Mouse (Mus musculus) cerebellum, adult 18-20 months (tissue): ENCODE data around the gene Dusp7.

ENCODE experiments used
- DNase-seq, 2 experiments: peaks; one replicate each; pipeline ENCODE4 v3.0.0; 2021

The Dusp7 gene

GRCm38 (mm10) chr9:106368112-106368717 is at the start of gene Dusp7:
Gene Dusp7 (plus strand): TSS chr9:106368632.
- DNase-seq = peak; percentile 84 to 93

DNA sequence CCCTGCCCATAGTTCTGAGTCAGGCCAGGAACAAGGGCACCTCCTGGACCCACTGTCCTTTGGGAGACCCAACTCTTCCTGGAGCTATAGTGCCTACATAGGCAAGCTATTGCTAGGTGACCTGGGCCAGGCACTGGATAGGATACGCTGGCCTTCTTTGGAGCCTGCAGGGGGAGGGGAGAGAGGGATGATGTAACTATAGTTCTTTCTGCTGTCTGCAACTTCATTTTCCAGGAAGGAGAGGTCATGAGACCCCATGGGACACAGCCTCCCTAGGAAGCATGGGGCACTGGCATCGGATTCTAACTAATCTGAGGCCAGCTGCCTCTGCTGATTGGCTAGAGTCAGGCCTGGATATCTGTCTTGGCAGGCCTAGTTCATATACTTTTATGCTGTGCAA is 49.3 kb upstream of the Dusp7 start:
- DNase-seq = no peak

GRCm38 (mm10) chr9:106322497-106322896 is 45.9 kb upstream of the Dusp7 start:
- DNase-seq = no peak

DNA sequence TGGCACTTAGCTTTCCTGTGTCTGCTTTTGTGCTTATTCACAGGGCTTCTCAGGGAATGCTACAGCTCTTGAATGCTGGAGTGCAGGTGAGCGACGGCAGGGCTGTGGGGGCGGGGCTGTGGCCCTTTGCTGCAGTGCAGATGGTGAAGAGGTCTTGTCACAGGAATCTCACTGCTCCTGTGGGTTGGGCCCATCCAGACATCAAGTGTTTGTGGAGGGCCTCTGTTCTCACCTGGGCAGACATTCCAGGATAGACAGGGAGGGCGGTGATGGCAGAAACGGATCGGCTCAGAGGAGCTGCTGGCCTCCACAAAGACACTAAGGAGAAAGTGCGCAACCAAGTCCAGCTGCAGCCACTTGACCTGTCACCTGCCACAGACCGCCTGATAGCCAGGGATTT is 42.2 kb upstream of the Dusp7 start:
- no peak for DNase-seq

DNA sequence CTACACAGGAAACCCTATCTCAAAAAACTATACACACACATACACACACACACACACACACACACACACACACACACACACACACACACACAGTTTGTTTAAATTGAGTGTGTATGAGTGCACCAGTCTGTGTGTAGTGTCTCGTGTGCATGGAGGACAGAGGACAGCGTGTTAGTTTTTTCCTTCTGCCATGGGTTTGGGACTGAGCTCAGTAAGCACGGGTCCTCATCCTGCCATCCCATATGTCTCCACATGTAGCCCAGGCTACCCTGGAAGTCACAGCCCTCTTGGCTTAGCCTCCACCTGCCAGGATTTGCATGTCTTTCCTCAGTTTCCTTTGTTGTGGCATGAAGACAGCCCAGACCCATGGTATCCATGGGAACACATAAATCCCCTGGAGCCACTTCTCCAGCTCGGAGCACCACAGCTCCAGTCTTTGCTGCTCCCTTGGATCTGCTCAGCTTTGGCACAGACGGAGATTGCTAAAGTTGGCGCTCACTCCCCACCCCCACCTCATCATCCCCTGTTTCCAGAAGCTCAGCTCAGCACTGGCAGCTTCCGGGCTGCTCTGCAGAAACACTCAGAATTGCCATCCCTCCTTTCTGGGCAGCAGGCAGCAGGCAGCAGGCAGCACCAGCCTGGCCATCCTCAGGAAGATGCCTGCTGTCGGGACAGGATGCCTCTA is 41.2 kb upstream of the Dusp7 start:
- no peak for DNase-seq

DNA sequence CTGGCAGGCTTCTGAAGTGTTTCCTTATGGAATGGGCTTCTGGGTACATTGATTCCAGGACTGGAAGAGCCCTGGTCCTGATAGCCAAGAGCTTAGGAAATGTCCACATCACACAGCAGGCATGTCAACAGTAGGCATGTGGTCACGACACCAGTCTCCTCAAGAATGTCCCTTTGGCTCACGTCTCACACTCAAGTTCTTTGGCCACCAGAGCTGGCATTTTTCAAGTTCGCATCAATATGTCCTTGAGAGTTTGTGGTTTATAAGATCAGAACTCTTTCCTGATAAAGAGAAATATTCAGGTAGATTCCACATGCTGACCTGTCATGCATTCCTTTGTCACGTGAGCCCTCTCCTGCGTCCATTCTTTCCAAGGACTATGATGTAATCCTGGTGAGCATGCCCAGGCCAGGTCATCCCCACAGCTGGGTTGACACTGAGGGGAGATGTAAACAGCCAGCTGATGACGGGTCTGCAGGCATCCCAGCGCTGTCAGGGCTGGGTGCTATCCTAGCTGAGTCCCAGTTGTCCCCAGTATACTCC is 40.3 kb upstream of the Dusp7 start:
- no peak for DNase-seq

GRCm38 (mm10) chr9:106328772-106329511 is 39.5 kb upstream of the Dusp7 start:
- DNase-seq = no peak

- DNase-seq = no peak
Measured at GRCm38 (mm10) chr9:106332746-106333145, 35.7 kb upstream of the Dusp7 start.

GRCm38 (mm10) chr9:106337620-106338019 is 30.8 kb upstream of the Dusp7 start:
- no peak for DNase-seq

DNA sequence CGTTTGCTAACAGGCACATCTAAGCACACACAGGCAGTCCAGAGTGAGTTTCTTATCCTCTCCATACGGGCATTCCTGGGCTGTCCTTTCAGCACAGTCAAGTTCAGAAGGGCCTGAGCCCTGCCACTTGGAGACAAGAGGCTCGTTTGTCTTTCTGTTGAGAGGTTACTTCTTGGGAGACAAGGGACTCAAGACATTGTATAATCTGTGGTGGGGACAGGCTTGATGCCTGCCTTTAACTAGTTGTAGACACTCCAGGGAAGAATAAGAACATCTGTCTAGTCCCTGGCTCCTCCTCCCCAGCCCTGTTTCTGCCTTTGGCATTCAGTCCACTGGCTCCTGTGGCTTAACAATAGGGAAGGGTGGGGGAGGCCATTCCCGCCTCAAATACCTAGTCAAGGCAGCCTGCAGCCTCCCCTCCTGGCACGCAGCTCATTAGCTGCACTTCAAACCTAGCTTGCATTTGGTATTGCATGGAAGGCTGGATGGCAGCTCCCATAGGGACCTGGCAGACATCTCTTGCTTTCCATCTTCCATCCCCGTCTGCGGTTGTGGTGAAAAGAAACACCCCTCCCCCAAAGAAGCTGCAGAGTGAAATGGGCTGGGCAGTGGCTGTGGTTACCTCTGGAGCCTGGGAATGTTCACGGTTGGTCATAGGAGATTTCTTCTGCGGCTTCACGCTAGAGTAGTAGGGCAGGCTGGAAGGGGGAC is 29.8 kb upstream of the Dusp7 start:
- DNase-seq = no peak

GRCm38 (mm10) chr9:106339173-106339558 is 29.3 kb upstream of the Dusp7 start:
- DNase-seq = no peak

DNA sequence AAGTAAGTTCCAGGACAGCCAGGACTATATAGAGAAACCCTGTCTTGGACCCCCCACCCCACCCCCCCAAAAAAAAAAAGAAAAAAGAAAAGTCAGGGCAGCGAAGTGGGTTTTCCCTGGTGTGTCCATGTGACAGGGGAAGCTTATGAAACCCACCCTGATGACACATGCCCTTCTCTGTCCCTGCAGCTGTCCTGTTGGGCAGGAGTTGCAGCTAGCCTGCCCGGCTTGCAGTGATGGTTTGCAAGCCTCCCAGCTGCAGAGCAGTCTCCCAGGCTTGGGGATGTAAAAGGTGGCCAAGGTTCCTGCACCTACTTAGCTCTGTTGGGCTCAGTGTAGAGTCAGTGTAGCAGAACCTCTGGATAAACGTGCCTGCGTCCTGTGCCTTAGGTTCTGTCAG is 28.7 kb upstream of the Dusp7 start:
- no peak for DNase-seq

- no peak for DNase-seq
Measured at GRCm38 (mm10) chr9:106340501-106341312, 27.7 kb upstream of the Dusp7 start.

DNA sequence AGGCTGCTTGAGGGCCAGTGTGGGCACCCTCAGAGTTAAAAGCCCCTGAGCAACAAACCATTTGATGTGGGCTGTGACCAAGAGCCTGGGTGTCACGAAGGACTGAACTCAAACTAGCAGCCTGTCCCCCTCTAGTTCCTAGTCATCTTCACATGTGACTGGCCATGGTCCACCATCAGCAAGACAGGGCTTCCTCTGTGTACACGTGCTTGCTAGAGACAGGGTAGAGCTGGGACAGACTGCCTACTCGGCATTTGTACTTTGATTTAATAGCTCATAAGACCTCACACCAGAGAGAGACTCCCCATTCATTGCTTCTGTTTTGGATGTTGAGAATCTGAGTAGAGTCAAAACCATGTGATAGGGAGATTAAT is 27.1 kb upstream of the Dusp7 start:
- no peak for DNase-seq

DNA sequence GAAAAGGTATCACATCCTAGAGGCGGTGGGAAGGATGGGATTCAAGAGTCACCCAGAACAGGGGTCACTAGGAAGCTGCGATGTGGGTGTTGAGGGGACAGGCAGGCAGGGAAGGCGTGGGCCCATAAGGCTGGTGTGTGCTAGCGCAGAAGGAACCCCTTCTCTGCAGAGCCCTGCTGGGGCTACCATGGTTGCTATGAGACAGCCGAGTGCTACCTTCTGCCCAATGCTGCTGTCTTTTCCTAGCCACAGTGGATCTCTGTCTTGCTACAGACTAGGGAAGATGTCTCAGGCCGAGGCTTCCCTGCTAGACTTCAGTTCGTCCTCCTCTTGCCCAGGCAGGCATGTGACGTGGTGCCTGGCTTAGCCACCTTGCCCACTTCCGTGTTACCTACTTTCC is 25.9 kb upstream of the Dusp7 start:
- no peak for DNase-seq

DNA sequence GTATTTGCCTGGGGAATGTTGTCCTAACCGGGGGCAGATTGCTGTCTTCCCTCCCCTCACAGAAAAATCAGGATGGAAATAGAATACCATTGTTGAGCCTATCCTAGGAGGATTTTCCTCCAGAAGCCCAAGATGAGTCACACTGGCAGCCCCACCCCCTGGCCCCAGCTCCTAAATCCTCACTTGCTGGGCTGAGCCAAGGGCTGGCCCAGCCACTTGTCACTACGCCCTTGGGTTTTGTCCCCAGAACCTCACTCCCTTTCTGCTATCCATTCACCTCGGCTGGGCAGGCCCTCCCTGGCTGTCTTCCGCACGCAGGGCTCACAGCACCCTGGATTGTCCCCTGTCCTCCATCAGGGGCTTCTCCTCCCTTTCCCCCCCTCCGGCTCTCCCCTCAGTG is 23.3 kb upstream of the Dusp7 start:
- DNase-seq = peak; percentile 25 to 48

GRCm38 (mm10) chr9:106345630-106346029 is 22.8 kb upstream of the Dusp7 start:
- no peak for DNase-seq

- DNase-seq = no peak
Measured at GRCm38 (mm10) chr9:106348281-106348680, 20.2 kb upstream of the Dusp7 start.

DNA sequence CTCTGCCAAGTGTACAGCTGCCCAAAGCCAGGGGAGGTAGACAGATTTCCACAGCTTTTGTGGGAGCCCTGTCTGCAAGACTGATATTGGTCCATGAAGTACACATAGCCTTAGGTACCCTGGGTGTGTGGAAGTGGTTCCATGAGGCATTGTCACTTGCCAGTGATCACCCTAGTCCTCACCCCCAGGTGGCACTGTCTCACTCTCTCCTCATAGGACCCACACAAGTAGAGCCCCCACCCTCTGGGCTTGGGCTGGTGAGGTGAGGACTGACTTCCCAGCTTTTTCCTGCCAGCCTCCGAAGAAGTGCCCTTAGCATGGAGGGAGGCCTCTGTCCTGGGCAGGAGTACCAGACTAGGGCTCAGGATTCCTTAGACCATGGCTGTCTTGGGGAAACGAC is 19.4 kb upstream of the Dusp7 start:
- peak; percentile 41 to 43 for DNase-seq

DNA sequence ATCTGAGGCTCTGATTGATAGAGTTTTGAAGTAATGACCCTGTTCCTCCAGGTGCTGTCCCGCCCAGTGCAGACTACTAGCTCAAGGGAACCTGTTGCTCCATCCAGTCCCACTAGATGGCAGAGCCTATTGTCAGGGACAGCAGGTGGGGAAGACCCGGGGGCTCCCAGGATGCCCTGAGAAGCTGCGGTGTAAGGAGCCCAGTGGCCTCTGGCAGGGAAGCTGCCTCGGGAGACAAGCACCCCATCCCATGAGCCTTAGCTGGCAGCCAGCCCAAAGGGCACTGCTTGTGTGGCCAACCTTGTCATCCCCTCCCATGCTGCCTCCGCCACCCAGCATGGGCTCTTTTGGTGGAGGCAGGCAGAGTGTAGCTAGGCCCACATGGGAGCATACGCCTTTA is 17.3 kb upstream of the Dusp7 start:
- DNase-seq = no peak

DNA sequence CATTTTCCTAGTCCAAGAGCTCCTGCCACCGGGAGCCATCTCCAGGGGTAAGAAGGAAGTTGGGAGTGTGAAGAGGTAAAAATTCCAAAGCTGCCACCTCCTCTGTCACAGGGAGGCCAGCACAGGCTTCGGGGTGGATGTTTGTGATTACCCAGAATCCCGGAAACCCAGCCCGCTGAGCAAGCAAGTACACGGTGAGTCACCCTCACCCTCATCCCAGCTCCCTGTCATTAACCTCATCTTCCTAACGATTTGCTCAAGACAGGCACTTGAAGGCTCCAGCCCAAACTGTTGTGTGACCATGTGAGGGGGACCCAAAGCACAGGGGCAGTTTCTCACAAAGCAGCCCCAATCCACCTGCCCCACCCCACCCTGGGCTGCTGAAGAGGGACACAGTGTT is 14.7 kb upstream of the Dusp7 start:
- no peak for DNase-seq

DNA sequence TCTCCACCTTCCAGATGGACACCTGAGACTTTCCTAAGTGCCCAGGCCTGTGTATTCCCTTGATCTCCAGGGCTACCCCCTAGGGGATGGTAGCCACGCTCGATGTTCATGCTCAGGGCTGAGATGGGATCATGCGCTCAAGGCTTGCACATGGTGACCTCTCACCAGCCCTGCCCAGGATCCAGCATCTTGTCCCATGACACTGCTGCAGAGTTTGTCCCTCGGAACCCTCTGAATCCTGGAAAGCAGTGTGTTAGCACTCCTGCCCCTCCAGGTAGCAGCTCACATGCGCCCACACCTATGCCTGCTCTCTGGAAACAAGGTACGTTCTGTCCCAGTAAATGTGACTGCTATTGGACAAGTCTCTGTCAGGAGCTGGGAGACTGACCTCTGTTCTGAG is 13.6 kb upstream of the Dusp7 start:
- no peak for DNase-seq
